Mouse (Mus musculus) adrenal gland, adult 18-20 months (tissue): Measurements from ENCODE around the gene Ect2. TPM values are rescaled to one million over a fixed set of nuclear protein-coding genes. Genes with fewer than 3 reads are reported as not detected.

Experiments used
- DNase-seq, 2 experiments: peaks; one replicate each; pipeline ENCODE4 v3.0.0; 2021 to 2022; ENCODE audit warnings: low spot score in 2 of 2
- total RNA-seq, 2 experiments: library from RNA; stranded (reverse); gene quantifications; 1 replicate in 1 of 2; 2 replicates in 1 of 2; pipeline ENCODE4 v1.2.3; 2021

The Ect2 gene
- total RNA-seq, 2 experiments from 2014 or later: 1.7 to 2.5 TPM

- no peak for DNase-seq
These were observed 8.1 kb upstream of the Ect2 start for GRCm38 (mm10) chr3:27161645-27162409.

- DNase-seq: no peak
These were observed 5.2 kb upstream of the Ect2 start for GRCm38 (mm10) chr3:27158910-27159309.

- DNase-seq: no peak
These were observed 2.9 kb upstream of the Ect2 start for GRCm38 (mm10) chr3:27156594-27156949.

GRCm38 (mm10) chr3:27155856-27156593 lies 2.3 kb upstream of the Ect2 start:
- DNase-seq: no peak

GRCm38 (mm10) chr3:27155051-27155855 lies 1.6 kb upstream of the Ect2 start:
- no peak for DNase-seq

GRCm38 (mm10) chr3:27154280-27154679 lies 602 bp upstream of the Ect2 start:
- DNase-seq: no peak

- DNase-seq: no peak
These were observed 447 bp downstream of the Ect2 start for GRCm38 (mm10) chr3:27153191-27153671.

GRCm38 (mm10) chr3:27145733-27146132 lies 7.9 kb downstream of the Ect2 start:
- DNase-seq: no peak

GRCm38 (mm10) chr3:27143570-27143969 lies 10.1 kb downstream of the Ect2 start:
- DNase-seq: no peak

GRCm38 (mm10) chr3:27140101-27140500 lies 13.6 kb downstream of the Ect2 start:
- no peak for DNase-seq

GRCm38 (mm10) chr3:27121864-27122450 lies 31.7 kb downstream of the Ect2 start:
- no peak for DNase-seq

- DNase-seq: no peak
These were observed 32.7 kb downstream of the Ect2 start for GRCm38 (mm10) chr3:27120932-27121331.

GRCm38 (mm10) chr3:27118227-27118626 lies 35.5 kb downstream of the Ect2 start:
- DNase-seq: no peak

- DNase-seq: no peak
These were observed 42.8 kb downstream of the Ect2 start for GRCm38 (mm10) chr3:27110860-27111259.

- DNase-seq: no peak
These were observed 44.6 kb downstream of the Ect2 start for GRCm38 (mm10) chr3:27109109-27109508.

GRCm38 (mm10) chr3:27107142-27107541 lies 46.5 kb downstream of the Ect2 start:
- DNase-seq: no peak

- no peak for DNase-seq
These were observed 50.7 kb downstream of the Ect2 start for GRCm38 (mm10) chr3:27102965-27103364.

- no peak for DNase-seq
These were observed 55.0 kb downstream of the Ect2 start for GRCm38 (mm10) chr3:27098633-27099032.

- no peak for DNase-seq
These were observed 67.5 kb downstream of the Ect2 start for GRCm38 (mm10) chr3:27086221-27086620.

GRCm38 (mm10) chr3:27081229-27082060 lies 72.2 kb downstream of the Ect2 start:
- DNase-seq: no peak
